Mouse (Mus musculus) spleen, postnatal 4 days (tissue): Measurements from ENCODE around the gene Atp2b2.

Source experiments
- DNase-seq, 2 experiments: peaks; one replicate each; pipeline ENCODE4 v3.0.0; 2022; ENCODE audit warnings: low spot score in 2 of 2

Gene Atp2b2

GRCm38 (mm10) chr6:113941324-113941723 lies 101.1 kb downstream of the Atp2b2 start:
- no peak for DNase-seq

GRCm38 (mm10) chr6:113939442-113939841 lies 103.0 kb downstream of the Atp2b2 start:
- no peak for DNase-seq

GRCm38 (mm10) chr6:113936811-113937508 lies 105.5 kb downstream of the Atp2b2 start:
- no peak for DNase-seq

GRCm38 (mm10) chr6:113936111-113936510 lies 106.3 kb downstream of the Atp2b2 start:
- DNase-seq, result no peak

- no peak for DNase-seq
Observed at GRCm38 (mm10) chr6:113934692-113935091, 107.7 kb downstream of the Atp2b2 start.

- DNase-seq, result no peak
Observed at GRCm38 (mm10) chr6:113933261-113934151, 108.9 kb downstream of the Atp2b2 start.

- DNase-seq, result no peak
Observed at GRCm38 (mm10) chr6:113929191-113929875, 113.1 kb downstream of the Atp2b2 start.

- no peak for DNase-seq
Observed at GRCm38 (mm10) chr6:113923249-113923648, 119.2 kb downstream of the Atp2b2 start.

GRCm38 (mm10) chr6:113920466-113920865 lies 121.9 kb downstream of the Atp2b2 start:
- DNase-seq, result no peak

GRCm38 (mm10) chr6:113912753-113913152 lies 129.7 kb downstream of the Atp2b2 start:
- no peak for DNase-seq

GRCm38 (mm10) chr6:113911094-113911493 lies 131.3 kb downstream of the Atp2b2 start:
- no peak for DNase-seq

- no peak for DNase-seq
Observed at GRCm38 (mm10) chr6:113910411-113911055, 131.9 kb downstream of the Atp2b2 start.

- DNase-seq, result no peak
Observed at GRCm38 (mm10) chr6:113909836-113910235, 132.6 kb downstream of the Atp2b2 start.

GRCm38 (mm10) chr6:113908066-113908465 lies 134.3 kb downstream of the Atp2b2 start:
- no peak for DNase-seq

GRCm38 (mm10) chr6:113904406-113904805 lies 138.0 kb downstream of the Atp2b2 start:
- DNase-seq, result no peak

GRCm38 (mm10) chr6:113896023-113896422 lies 146.4 kb downstream of the Atp2b2 start:
- no peak for DNase-seq

- DNase-seq, result no peak
Observed at GRCm38 (mm10) chr6:113894008-113894407, 148.4 kb downstream of the Atp2b2 start.

GRCm38 (mm10) chr6:113892091-113892674 lies 150.2 kb downstream of the Atp2b2 start:
- no peak for DNase-seq

GRCm38 (mm10) chr6:113891225-113891967 lies 151.0 kb downstream of the Atp2b2 start:
- no peak for DNase-seq

GRCm38 (mm10) chr6:113890858-113891213 lies 151.6 kb downstream of the Atp2b2 start:
- no peak for DNase-seq
